Mouse (Mus musculus) cortical plate, adult 2 months (tissue): Measurements from ENCODE around the gene Pou3f3. TPM values are rescaled to one million over a fixed set of nuclear protein-coding genes. Genes with fewer than 3 reads are reported as not detected.

Experiments used
- H3K27ac ChIP-seq: fragments of 200-500 bp; 2 replicates; pipeline ENCODE4 v1.5.1; 2012; ENCODE audit warnings: low read length, control low read depth, inconsistent platforms; ENCODE audit not compliant: insufficient read depth
- H3K4me1 ChIP-seq: fragments of 200-500 bp; 2 replicates; pipeline ENCODE4 v1.6.1; 2011; ENCODE audit warnings: low read length; ENCODE audit not compliant: control insufficient read depth, insufficient read depth
- H3K4me3 ChIP-seq: fragments of 200-500 bp; 2 replicates; pipeline ENCODE4 v1.5.1; 2011; ENCODE audit warnings: mild to moderate bottlenecking, low read length, control low read depth; ENCODE audit not compliant: insufficient read depth
- CTCF ChIP-seq: fragments of 200-500 bp; IDR thresholded peaks from 2 replicates; pipeline ENCODE4 v1.5.1; 2011; ENCODE audit warnings: mild to moderate bottlenecking, control low read depth, low read length; ENCODE audit not compliant: insufficient read depth; ENCODE audit errors: extremely low read depth
- POLR2A ChIP-seq: fragments of 200-500 bp; IDR thresholded peaks from 2 replicates; pipeline ENCODE4 v1.6.1; 2011; ENCODE audit warnings: mild to moderate bottlenecking, low read length, control low read depth; ENCODE audit not compliant: insufficient read depth; ENCODE audit errors: extremely low read depth
- polyA plus RNA-seq: library from polyadenylated mRNA; depleted of rRNA; stranded (reverse); fragments of >200 nt; gene quantifications from 2 replicates; pipeline ENCODE4 v1.2.3, GENCODE M21; 2012; rRNA removed

Pou3f3 gene
- polyA plus RNA-seq, 1 experiment = 37.5 TPM

DNA sequence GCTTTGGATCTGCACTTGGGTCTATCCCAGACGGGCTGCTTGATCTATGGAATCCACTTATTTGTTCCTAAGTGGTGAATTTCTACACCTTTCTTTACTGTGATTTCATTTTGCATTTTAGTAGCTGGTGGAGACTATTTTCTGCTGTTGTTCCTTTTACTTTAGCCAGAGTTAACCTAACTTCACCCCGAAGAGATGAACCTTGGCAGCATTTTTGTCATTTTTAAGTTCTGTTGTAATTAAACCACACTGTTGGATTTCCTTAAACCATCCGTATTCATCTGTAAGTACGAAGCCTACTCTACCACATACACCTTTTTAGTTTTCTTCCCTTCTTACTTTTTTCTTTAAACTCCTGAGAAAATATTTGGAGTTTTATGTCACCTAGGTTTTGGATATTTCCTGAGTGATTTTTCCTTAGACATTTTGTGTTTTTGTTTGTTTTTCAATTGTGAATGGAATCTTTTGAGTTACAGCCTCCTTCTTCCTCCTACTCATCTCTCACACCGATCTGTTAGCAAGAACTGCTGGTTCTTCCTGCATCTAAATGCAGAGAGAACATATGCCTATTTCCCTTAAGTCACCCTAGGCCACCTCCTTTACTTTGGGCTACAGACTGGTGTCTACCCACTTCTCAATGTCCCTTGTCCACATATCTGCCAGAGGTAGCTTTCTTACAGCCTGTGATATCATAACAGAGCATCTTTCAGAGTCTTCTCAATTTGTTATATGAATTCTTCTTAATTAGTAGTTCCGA is 54.1 kb downstream of the Pou3f3 start:
- TF ChIP-seq CTCF (no peak), POLR2A (no peak)
- Histone ChIP-seq H3K4me1 (no peaks in the 10 kb centered on the region; the same call in 1 of the 2 replicates), H3K4me3 (no peak overlapping the region), H3K27ac (no peak overlapping the region)

Other genes with a start within 250 kb of the Pou3f3 start
- 53.3 and 60.8 TPM in 2 replicates for gene Mrps9, start 155.5 kb downstream of the Pou3f3 start, polyA plus RNA-seq